Mouse (Mus musculus) G1E (cell line): Measurements from ENCODE around the gene Ercc1. TPM values are rescaled to one million over a fixed set of nuclear protein-coding genes. Genes with fewer than 3 reads are reported as not detected.

ENCODE experiments used
- ATAC-seq: 2 replicates; pipeline ENCODE4 v1.8.0; 2016; ENCODE audit warnings: mild to moderate bottlenecking; ENCODE audit not compliant: insufficient number of reproducible peaks, poor library complexity, low FRiP score, severe bottlenecking; ENCODE audit errors: extremely low read depth
- DNase-seq: peaks from one replicate; pipeline ENCODE4 v3.0.0; 2012; ENCODE audit warnings: low spot score
- H3K27me3 ChIP-seq: 2 replicates; pipeline ENCODE4 v1.6.1; 2012; ENCODE audit warnings: mild to moderate bottlenecking, low read length, inconsistent platforms; ENCODE audit not compliant: insufficient read depth
- H3K36me3 ChIP-seq: replicated peaks from 2 replicates; pipeline ENCODE3; 2012; ENCODE audit warnings: mild to moderate bottlenecking, inconsistent platforms
- H3K4me1 ChIP-seq: 2 replicates; pipeline ENCODE4 v1.6.1; 2012; ENCODE audit warnings: low read depth, low read length, inconsistent platforms, mixed read lengths; ENCODE audit not compliant: insufficient read depth
- H3K4me3 ChIP-seq: 2 replicates; pipeline ENCODE4 v1.5.1; 2012; ENCODE audit warnings: low read depth, mild to moderate bottlenecking, inconsistent platforms, low read length, moderate library complexity, mixed read lengths
- H3K9me3 ChIP-seq: replicated peaks from 2 replicates; pipeline ENCODE4 v1.6.1; 2012; ENCODE audit warnings: inconsistent platforms
- CTCF ChIP-seq: IDR thresholded peaks from 2 replicates; pipeline ENCODE4 v1.5.1; 2012; ENCODE audit warnings: low read depth, low read length, inconsistent platforms, mixed read lengths
- GATA1 ChIP-seq: IDR thresholded peaks from 2 replicates; pipeline ENCODE4 v1.6.1; 2012; ENCODE audit warnings: borderline replicate concordance, low read length, inconsistent platforms, mixed read lengths
- GATA2 ChIP-seq: IDR thresholded peaks from 2 replicates; pipeline ENCODE4 v1.6.1; 2012; ENCODE audit warnings: low read depth, low read length, inconsistent platforms, borderline replicate concordance
- POLR2AphosphoS5 ChIP-seq: IDR thresholded peaks from 2 replicates; pipeline ENCODE4 v1.6.1; 2012; ENCODE audit warnings: low read depth, low read length, inconsistent platforms; ENCODE audit not compliant: insufficient replicate concordance
- TAL1 ChIP-seq: conservative IDR thresholded peaks from 2 replicates; pipeline ENCODE4 v1.6.1; 2012; ENCODE audit warnings: low read depth, low read length, inconsistent platforms, mixed read lengths
- polyA plus RNA-seq: library from polyadenylated mRNA; stranded (reverse); fragments of >175 nt; gene quantifications from 2 replicates; pipeline ENCODE4 v1.2.3, GENCODE M21; 2012
- total RNA-seq, 2 experiments: library from RNA; stranded (forward) in 1 of 2; stranded (reverse) in 1 of 2; fragments of 200-1000 nt in 1 of 2; fragments of >200 nt in 1 of 2; fragmentation: Nextera tagmentation in 1 of 2; gene quantifications; 2 replicates each; pipeline ENCODE4 v1.2.3; 2014 to 2017

The Ercc1 gene
- total and polyA plus RNA-seq, 3 experiments, result 29.7 to 97.7 (median 39.9) TPM

- Histone ChIP-seq H3K4me3 (no peak overlapping the region), H3K27me3 (peaks cover 35% of the 10 kb centered on the region), H3K36me3 (no peaks in the 10 kb centered on the region), H3K9me3 (no peaks in the 10 kb centered on the region), H3K4me1 (peaks cover 58% of the 10 kb centered on the region)
- no peak for ATAC-seq
- DNase-seq, result no peak
- no peak for TF ChIP-seq GATA1
- TF ChIP-seq CTCF, result no peak
- no peak for TF ChIP-seq TAL1
- TF ChIP-seq GATA2, result no peak
Measured at GRCm38 (mm10) chr7:19305796-19306765, 38.5 kb upstream of the Ercc1 start.

GRCm38 (mm10) chr7:19306819-19307738 lies 37.5 kb upstream of the Ercc1 start:
- peaks cover 33% of the 10 kb centered on the region for H3K27me3 ChIP-seq
- DNase-seq (no peak), ATAC-seq (no peak)
- H3K4me3 ChIP-seq, result no peak overlapping the region; the same call in 1 of the 2 replicates
- peaks cover 48% of the 10 kb centered on the region for H3K4me1 ChIP-seq
- no peaks in the 10 kb centered on the region for H3K9me3 ChIP-seq
- H3K36me3 ChIP-seq, result no peaks in the 10 kb centered on the region
- no peak for TF ChIP-seq POLR2AphosphoS5
- TF ChIP-seq CTCF, result no peak
- TF ChIP-seq TAL1, result no peak
- no peak for TF ChIP-seq GATA1
- TF ChIP-seq GATA2, result no peak

- Histone ChIP-seq H3K27me3 (peaks cover 32% of the 10 kb centered on the region), H3K4me1 (peaks cover 46% of the 10 kb centered on the region), H3K9me3 (no peaks in the 10 kb centered on the region), H3K36me3 (no peaks in the 10 kb centered on the region), H3K4me3 (peak overlapping the region; percentile 73)
- DNase-seq (peak; percentile 81), ATAC-seq (peak; percentile 59)
- TF ChIP-seq CTCF, result no peak
- TF ChIP-seq TAL1, result no peak
- no peak for TF ChIP-seq GATA1
- no peak for TF ChIP-seq GATA2
- TF ChIP-seq POLR2AphosphoS5, result no peak
Measured at GRCm38 (mm10) chr7:19307739-19308453, 36.7 kb upstream of the Ercc1 start.

- no peak for TF ChIP-seq CTCF
- no peak for TF ChIP-seq TAL1
- TF ChIP-seq GATA2, result no peak
- TF ChIP-seq POLR2AphosphoS5, result no peak
- TF ChIP-seq GATA1, result no peak
- H3K27me3 ChIP-seq, result peaks cover 39% of the 10 kb centered on the region
- no peaks in the 10 kb centered on the region for H3K9me3 ChIP-seq
- ATAC-seq, result peak; percentile 85
- H3K4me3 ChIP-seq, result peak overlapping the region; percentile 73
- DNase-seq, result peak; percentile 95
- H3K36me3 ChIP-seq, result no peaks in the 10 kb centered on the region
- peaks cover 47% of the 10 kb centered on the region for H3K4me1 ChIP-seq
Measured at GRCm38 (mm10) chr7:19308454-19309277, 35.9 kb upstream of the Ercc1 start.

DNA sequence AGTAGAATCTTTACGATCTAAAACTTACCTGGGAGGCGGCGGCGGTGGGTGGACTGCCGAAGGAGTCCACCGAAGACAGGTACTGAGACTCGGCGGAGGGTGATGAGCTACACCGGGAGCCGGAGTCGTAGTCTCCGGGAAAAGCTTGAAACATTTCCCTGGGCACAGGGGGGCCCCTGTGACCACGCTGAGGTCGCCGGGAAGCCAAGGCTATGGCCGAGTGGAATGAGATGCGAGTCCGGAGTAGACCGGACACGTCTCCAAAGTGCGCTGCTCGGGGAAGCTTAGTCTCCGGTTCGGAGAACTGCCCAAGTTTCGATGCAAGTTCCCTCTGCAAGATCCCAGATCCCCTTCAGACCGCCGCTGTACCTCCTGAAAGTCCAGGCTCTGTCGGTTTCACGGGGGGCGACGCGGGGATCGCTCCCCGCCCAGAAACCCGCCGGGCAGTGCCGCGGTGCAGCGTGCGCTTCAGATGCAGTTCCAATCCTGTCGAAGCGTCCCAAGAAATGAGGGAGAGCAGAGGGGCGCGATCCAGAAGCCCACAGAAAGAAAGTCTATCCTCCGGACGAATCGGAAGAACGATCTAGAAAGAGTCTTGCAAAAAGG lies 35.2 kb upstream of the Ercc1 start:
- H3K36me3 ChIP-seq, result no peaks in the 10 kb centered on the region
- DNase-seq (no peak), ATAC-seq (no peak)
- TF ChIP-seq POLR2AphosphoS5 (no peak), GATA1 (no peak), TAL1 (no peak), CTCF (no peak)
- H3K27me3 ChIP-seq, result peaks cover 42% of the 10 kb centered on the region
- peak overlapping the region; percentile 73 for H3K4me3 ChIP-seq
- peaks cover 40% of the 10 kb centered on the region for H3K4me1 ChIP-seq
- no peaks in the 10 kb centered on the region for H3K9me3 ChIP-seq
